Mouse (Mus musculus): ENCODE results near the gene Fgf13.

The Fgf13 gene

DNA sequence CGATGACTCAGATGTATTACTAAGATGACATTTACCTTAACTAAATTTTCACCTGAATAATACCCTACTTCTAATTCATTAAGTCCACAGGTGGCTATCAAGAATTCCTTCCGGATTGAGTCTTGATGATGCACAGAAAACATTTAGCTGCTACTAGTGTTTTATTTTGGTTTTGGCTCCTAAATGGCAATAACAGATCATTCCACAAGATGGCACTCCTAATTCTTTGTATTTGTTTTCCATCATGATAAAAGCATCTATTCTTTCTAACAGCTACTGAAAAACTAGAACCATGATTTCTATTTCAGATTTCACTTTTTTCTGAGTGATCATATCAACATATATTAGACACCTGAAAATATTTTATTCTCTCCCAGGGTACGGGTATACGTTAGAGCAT, 373.7 kb downstream of the Fgf13 start:
- in situ Hi-C loops (cut with MseI, MboI): loop anchor here in 1 of 2 experiments (25.0 kb wide), 1 partner anchor 418 kb away; no protein-coding TSS in a partner anchor

GRCm38 (mm10) chrX:59186922-59187321, 380.9 kb downstream of the Fgf13 start:
- in situ Hi-C loops (cut with MseI, MboI): loop anchor here in 1 of 2 experiments (25.0 kb wide), 1 partner anchor 425 kb away; no protein-coding TSS in a partner anchor

DNA sequence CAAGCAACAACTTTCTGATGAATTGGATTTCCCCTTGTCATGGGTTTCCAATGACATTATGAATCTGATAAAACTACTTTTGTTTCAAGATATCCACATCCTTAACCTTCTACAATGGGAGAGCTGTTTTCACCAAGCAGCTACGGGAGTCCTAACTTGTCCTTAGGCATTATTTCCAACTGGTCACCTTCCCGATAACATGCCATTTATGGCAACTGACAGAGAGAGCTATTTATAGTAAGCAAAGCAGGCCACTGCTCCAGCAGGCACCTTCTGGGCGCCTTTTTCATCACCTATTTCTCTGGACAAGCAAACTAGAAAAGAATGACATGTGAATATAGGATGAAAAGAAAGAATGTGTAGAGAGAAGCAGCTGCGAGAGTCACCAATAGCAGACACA, 385.5 kb downstream of the Fgf13 start:
- in situ Hi-C loops (cut with MseI, MboI): loop anchor here in 1 of 2 experiments (25.0 kb wide), 1 partner anchor 430 kb away; no protein-coding TSS in a partner anchor

- in situ Hi-C loops (cut with MseI, MboI): loop anchor here in 1 of 2 experiments (25.0 kb wide), 1 partner anchor 433 kb away; no protein-coding TSS in a partner anchor
Observed at GRCm38 (mm10) chrX:59179627-59180026, 388.2 kb downstream of the Fgf13 start.

- in situ Hi-C loops (cut with MseI, MboI): loop anchor here in 1 of 2 experiments (25.0 kb wide), 1 partner anchor 433 kb away; no protein-coding TSS in a partner anchor
Observed at GRCm38 (mm10) chrX:59179081-59179596, 388.7 kb downstream of the Fgf13 start.

GRCm38 (mm10) chrX:59177653-59178052, 390.2 kb downstream of the Fgf13 start:
- in situ Hi-C loops (cut with MseI, MboI): loop anchor here in 1 of 2 experiments (25.0 kb wide), 1 partner anchor 435 kb away; no protein-coding TSS in a partner anchor

GRCm38 (mm10) chrX:59172200-59172599, 395.7 kb downstream of the Fgf13 start:
- in situ Hi-C loops (cut with MseI, MboI): loop anchor here (25.0 kb wide), 1 partner anchor 560 kb away; no protein-coding TSS in a partner anchor

- in situ Hi-C loops (cut with MseI, MboI): loop anchor here (25.0 kb wide), 1 partner anchor 554 kb away; no protein-coding TSS in a partner anchor
Observed at GRCm38 (mm10) chrX:59166763-59167162, 401.1 kb downstream of the Fgf13 start.

DNA sequence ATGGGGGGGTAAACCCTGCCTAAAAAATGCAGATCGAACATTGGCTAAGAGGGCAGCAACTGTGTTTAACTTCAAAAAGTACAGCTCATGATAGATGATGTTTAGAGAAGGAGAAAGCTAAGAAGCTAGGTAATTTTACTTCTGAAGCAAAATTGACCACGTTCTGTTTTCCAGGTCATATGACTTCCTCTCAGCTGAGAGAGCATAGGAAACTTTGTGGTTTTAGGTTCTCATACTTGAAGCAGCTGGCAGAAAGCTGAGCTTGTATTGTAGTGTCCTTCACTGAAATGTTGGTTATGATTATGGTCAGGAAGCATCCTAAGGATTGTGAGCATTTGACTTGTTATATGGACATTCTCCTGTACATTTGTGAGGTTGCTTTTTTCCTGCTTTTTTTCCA, 425.9 kb downstream of the Fgf13 start:
- in situ Hi-C loops (cut with MseI, MboI): loop anchor here in 1 of 2 experiments (25.0 kb wide), 1 partner anchor 330 kb away; no protein-coding TSS in a partner anchor

GRCm38 (mm10) chrX:59134928-59135361, 432.9 kb downstream of the Fgf13 start:
- in situ Hi-C loops (cut with MseI, MboI): loop anchor here in 1 of 2 experiments (25.0 kb wide), 1 partner anchor 323 kb away; no protein-coding TSS in a partner anchor

DNA sequence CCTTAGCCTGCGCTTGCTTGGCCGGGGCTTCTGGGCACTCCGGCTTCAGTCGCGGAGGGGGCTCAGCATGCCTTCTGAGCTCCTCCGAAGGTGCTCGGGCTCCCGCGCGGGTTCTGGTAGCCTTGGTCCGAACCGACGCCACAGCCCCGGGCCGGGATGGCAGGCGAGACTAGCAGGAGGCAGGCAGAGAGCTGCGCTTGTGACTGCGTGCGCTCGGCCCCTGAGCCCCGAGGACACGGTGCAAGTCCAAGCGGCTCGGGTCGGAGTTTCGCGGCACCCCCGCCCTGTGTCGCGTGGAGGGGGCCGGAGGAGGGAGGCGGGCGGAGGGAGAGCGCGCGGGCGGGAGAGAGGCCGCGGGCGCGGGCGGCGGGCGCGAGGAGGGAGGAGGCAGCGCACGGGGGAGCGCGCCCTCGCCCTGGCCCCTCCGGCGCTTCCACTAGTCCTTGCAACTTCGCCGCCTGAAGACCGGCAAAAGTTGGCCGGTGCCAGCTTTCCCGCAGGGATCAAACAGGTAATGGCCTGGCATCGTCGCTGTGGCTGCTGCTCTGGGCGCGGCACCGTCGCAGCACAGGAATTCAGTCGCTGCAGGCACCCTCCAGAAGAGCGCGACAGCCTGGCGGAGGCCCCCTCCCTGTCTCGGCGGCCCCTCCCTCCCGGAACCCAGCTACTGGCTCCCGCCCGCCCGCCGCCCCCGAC, 433.6 kb downstream of the Fgf13 start:
- in situ Hi-C loops (cut with MseI, MboI): loop anchor here in 1 of 2 experiments (25.0 kb wide), 1 partner anchor 322 kb away; no protein-coding TSS in a partner anchor

- in situ Hi-C loops (cut with MseI, MboI): loop anchor here in 1 of 2 experiments (25.0 kb wide), 1 partner anchor 321 kb away; no protein-coding TSS in a partner anchor
Observed at GRCm38 (mm10) chrX:59133834-59134165, 434.1 kb downstream of the Fgf13 start.

DNA sequence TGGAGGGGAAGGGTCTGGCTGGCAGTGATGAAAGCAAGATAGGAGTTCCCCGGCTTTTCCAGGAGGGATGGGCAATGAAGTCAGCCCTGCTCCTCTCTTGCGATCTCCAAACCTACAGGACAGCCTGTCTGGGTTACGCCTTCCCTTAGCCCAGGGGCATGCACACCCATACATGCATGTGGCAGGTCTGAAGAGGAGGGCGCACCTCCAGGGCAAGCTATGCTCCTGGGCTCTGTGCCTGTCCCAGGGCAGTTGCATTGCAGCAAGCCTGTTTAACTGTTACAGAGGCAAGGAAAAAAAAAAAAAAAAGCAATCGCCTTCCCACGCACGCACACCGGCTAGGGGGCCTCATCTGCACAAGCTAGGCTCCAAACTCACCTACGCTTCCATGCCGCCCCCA, 434.5 kb downstream of the Fgf13 start:
- in situ Hi-C loops (cut with MseI, MboI): loop anchor here in 1 of 2 experiments (25.0 kb wide), 1 partner anchor 321 kb away; no protein-coding TSS in a partner anchor

DNA sequence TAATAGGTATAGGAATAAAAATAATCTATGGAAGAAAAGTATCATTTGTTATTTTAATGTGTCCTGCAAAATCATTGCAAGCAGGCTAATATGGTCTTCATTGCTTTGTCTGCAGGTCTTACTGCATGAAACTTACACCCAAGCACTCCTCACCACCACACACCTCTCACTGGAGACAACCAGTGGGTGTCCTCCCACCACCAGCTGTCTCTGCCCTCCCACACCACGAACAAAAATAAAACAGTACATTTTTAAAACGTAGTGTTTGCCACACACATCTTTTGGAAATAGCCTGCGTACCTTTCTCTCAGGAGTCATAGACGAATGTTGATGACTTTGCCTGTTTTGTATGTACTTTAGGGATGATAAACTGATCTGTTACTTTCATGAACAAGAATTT, 441.2 kb downstream of the Fgf13 start:
- in situ Hi-C loops (cut with MseI, MboI): loop anchor here in 1 of 2 experiments (25.0 kb wide), 1 partner anchor 314 kb away; no protein-coding TSS in a partner anchor

DNA sequence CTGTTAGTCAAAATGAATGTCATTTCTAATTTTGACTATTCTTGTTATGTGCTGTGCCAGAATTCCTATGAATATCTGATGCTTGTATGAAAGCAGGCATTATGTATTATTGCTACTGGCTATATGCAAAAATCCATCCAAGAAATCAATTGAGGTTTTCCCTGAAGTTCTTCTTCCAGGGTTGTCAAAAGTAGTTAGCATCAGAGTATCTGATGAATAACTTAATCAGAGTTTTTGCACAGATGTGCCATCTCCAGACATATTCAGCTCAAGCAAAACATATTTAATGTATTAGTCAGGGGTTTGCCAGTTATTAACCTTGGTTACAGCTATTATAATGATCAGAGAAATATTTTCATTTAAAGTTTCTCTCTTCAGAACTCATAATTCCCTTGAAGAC, 454.7 kb downstream of the Fgf13 start:
- in situ Hi-C loops (cut with MseI, MboI): no loop called here

DNA sequence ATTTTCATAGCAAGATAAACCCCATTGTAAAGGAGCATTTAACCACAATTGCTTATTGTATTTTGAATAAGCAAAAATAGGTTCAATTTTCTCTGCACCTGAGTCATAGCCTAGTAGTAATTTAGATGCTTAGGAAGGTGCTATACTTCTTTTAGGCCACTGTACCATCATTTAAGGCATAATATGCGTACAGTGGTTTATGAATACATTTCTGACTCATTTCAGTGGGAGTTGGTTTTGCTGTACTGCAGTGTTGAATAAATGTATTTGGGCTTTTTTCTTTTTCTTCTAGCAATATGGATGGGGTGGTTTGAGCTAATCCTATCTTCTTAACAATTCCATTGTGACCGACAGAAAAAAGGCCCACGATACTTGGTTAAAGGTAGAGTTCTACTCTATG, 481.9 kb downstream of the Fgf13 start:
- in situ Hi-C loops (cut with MseI, MboI): no loop called here

- in situ Hi-C loops (cut with MseI, MboI): no loop called here
Observed at GRCm38 (mm10) chrX:59080427-59080826, 487.4 kb downstream of the Fgf13 start.

DNA sequence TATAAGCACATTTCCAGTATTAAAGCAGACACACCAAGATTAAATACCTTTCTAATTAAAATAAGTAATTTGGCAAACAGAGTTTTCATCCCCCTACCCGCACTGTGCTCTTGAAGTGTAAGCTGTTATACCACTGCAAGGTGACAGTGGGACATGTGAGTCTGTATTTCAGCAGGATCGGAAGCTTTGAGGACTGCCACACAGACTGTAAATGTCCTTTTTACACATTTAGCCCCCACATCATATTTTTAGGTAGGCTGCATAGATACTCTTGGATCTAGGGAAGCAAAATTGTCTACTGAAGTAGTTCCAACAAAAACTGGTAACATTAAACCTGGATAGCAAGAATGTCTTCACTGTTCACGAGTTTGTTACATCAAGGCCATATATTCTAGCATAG, 495.8 kb downstream of the Fgf13 start:
- in situ Hi-C loops (cut with MseI, MboI): no loop called here

- in situ Hi-C loops (cut with MseI, MboI): no loop called here
Observed at GRCm38 (mm10) chrX:59063157-59063556, 504.7 kb downstream of the Fgf13 start.

DNA sequence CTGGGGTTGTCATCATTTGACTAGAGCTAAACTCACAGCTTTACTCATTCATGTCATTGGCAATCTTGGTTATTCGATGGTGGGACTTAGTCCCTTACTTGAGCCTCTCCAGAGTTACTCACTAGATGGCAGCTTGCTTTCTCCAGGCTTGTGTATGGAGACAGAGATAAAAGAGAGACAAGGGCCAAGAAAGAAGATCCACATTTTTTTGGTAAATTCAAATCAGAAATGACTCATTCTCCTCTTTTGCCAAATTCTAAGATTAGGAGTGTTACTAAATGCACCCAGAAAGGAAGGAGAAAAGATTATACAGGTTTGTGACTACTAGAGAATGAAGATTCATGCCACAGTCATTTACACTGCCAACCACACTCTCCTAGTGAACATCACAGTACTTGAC, 532.9 kb downstream of the Fgf13 start:
- in situ Hi-C loops (cut with MseI, MboI): no loop called here
